ENCODE assay signal across 26 mouse cellular contexts in the genomic region with DNA sequence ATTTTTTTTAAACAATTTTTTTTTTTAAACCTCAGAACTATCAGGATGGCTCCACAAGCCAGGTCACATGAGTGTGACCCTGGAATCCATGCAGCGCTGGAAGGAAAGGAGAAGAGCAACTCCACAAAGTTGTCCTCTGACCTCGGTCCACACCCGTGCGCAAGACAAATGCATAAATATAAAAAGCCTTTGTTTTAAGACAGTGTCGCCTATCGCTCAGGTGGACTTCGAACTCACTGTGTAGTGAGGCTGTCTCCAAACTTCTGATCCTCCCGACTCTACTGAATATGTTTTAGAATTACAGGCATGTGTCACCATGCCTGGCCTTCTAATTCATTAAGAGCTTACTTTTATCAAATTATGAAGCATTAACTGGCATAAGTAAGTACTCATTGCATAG. TPM values are rescaled to one million over a fixed set of nuclear protein-coding genes. Genes with fewer than 3 reads are reported as not detected.
DNase-seq lines count a peak whose midpoint lies in the region; ATAC-seq and TF ChIP-seq lines count a peak whose summit lies in the region.
"Had no signal": no experiment of that assay in that cellular context is flagged by ENCODE, and none has a peak within 500 bp of the region (broad histone marks: within the 10 kb centered on the region; RNA-seq: fewer than 3 reads in every experiment).

No protein-coding gene starts in this region.

- DNase-seq in adrenal gland, adult 2 months: no peak
- DNase-seq in urinary bladder, adult 18-20 months (ENCODE audit: low spot score in 2 of 2): no peak
- DNase-seq in urinary bladder, postnatal 4 days (ENCODE audit: low spot score in 2 of 2): no peak
- no peak for DNase-seq in adrenal gland, postnatal 14 days
- DNase-seq: adrenal gland, adult 8-10 months; adrenal gland, postnatal 10 days; adrenal gland, postnatal 25 days; adrenal gland, postnatal 36 days; B cell, adult 2 months; cerebellum, adult 11 months; cerebellum, adult 11-12 months; cerebellum, adult 18-20 months; cerebellum, adult 2 months had no signal

- peak; percentile 83 for ATAC-seq in intestine, embryonic 15.5 days
- ATAC-seq in intestine, embryonic 16.5 days: peak; percentile 85
- ATAC-seq in intestine, postnatal 0 days: peak; percentile 82
- ATAC-seq: activated CD4-positive, CD25-positive, alpha-beta regulatory T cell, adult 4 months; CD4-positive, CD25-positive, alpha-beta regulatory T cell, adult 4 months; Patski had no signal

- H3K9ac ChIP-seq in intestine, embryonic 15.5 days: no peak overlapping the region
- H3K9ac ChIP-seq in intestine, embryonic 16.5 days (ENCODE audit: low read depth, low read length): no peak overlapping the region
- no peak overlapping the region for H3K9ac ChIP-seq in intestine, postnatal 0 days (ENCODE audit: low read depth, low read length)

- 64% methylated on average over 8 of the region's 8 CpGs for WGBS in intestine, embryonic 15.5 days
- 68% methylated on average over 8 of the region's 8 CpGs for WGBS in intestine, embryonic 16.5 days
- 43% methylated on average over 8 of the region's 8 CpGs for WGBS in intestine, postnatal 0 days
- 25% methylated on average over 8 of the region's 8 CpGs for WGBS in small intestine, adult 2 months

- H3K27ac ChIP-seq in intestine, embryonic 15.5 days: no peak overlapping the region
- no peak overlapping the region for H3K27ac ChIP-seq in intestine, embryonic 16.5 days (ENCODE audit: low read length)
- peak overlapping the region; percentile 17; the same call in 1 of the 2 replicates for H3K27ac ChIP-seq in intestine, postnatal 0 days (ENCODE audit: low read depth, low read length)
- peak overlapping the region; percentile 52 for H3K27ac ChIP-seq in small intestine, adult 2 months (ENCODE audit: insufficient read depth, low read depth, low read length)

- no peak for TF ChIP-seq CTCF in intestine, postnatal 0 days (IDR thresholded peaks at IDR 0.05; ENCODE audit: low read depth)
- no peak for TF ChIP-seq CTCF in small intestine, adult 2 months (IDR thresholded peaks at IDR 0.05; ENCODE audit: extremely low read depth, insufficient read length, insufficient replicate concordance, low read depth, low read length)

- no peak for TF ChIP-seq POLR2A in small intestine, adult 2 months (IDR thresholded peaks at IDR 0.05; ENCODE audit: low read depth, low read length)

- no peaks in the 10 kb centered on the region for H3K9me3 ChIP-seq in intestine, embryonic 15.5 days
- H3K9me3 ChIP-seq in intestine, embryonic 16.5 days (ENCODE audit: control insufficient read depth, low read length): no peaks in the 10 kb centered on the region
- no peaks in the 10 kb centered on the region for H3K9me3 ChIP-seq in intestine, postnatal 0 days (ENCODE audit: control insufficient read depth)
- H3K9me3 ChIP-seq: G1E had no signal

- 0 out of 2 replicates have a peak, but pooled peaks cover 3% of the 10 kb centered on the region for H3K36me3 ChIP-seq in intestine, embryonic 15.5 days
- no peaks in the 10 kb centered on the region for H3K36me3 ChIP-seq in intestine, embryonic 16.5 days (ENCODE audit: control insufficient read depth, insufficient read depth, low read length)
- H3K36me3 ChIP-seq in intestine, postnatal 0 days (ENCODE audit: control insufficient read depth, insufficient read depth): peaks cover 11% of the 10 kb centered on the region; the same call in 1 of the 2 replicates
- H3K36me3 ChIP-seq in small intestine, adult 2 months (ENCODE audit: control insufficient read depth, insufficient read depth, low read length): peaks cover 18% of the 10 kb centered on the region

- 0 out of 2 replicates have a peak, but pooled peaks cover 3% of the 10 kb centered on the region for H3K4me1 ChIP-seq in intestine, embryonic 15.5 days (replicated peaks)
- no peaks in the 10 kb centered on the region for H3K4me1 ChIP-seq in intestine, embryonic 16.5 days (ENCODE audit: control insufficient read depth, insufficient read depth, low read length)
- no peaks in the 10 kb centered on the region for H3K4me1 ChIP-seq in intestine, postnatal 0 days (replicated peaks; ENCODE audit: control insufficient read depth, insufficient read depth, low read length)
- H3K4me1 ChIP-seq in small intestine, adult 2 months (ENCODE audit: control insufficient read depth, insufficient read depth, insufficient read length, low read length): peaks cover 13% of the 10 kb centered on the region

- H3K4me2 ChIP-seq in intestine, embryonic 15.5 days (replicated peaks): no peak overlapping the region
- no peak overlapping the region for H3K4me2 ChIP-seq in intestine, embryonic 16.5 days (ENCODE audit: low read depth, low read length)
- H3K4me2 ChIP-seq in intestine, postnatal 0 days (replicated peaks; ENCODE audit: low read depth): no peak overlapping the region

- no peaks in the 10 kb centered on the region for H3K27me3 ChIP-seq in intestine, embryonic 15.5 days (replicated peaks)
- no peaks in the 10 kb centered on the region for H3K27me3 ChIP-seq in intestine, embryonic 16.5 days (replicated peaks; ENCODE audit: control insufficient read depth, insufficient read depth, low read length)
- no peaks in the 10 kb centered on the region for H3K27me3 ChIP-seq in intestine, postnatal 0 days (replicated peaks; ENCODE audit: control insufficient read depth, insufficient read depth, low read length)
- no peaks in the 10 kb centered on the region for H3K27me3 ChIP-seq in small intestine, adult 2 months (ENCODE audit: control insufficient read depth, insufficient read depth, low read length)
- H3K27me3 ChIP-seq: CH12.LX, Patski had no signal

- no peak overlapping the region for H3K4me3 ChIP-seq in intestine, embryonic 15.5 days (replicated peaks)
- no peak overlapping the region for H3K4me3 ChIP-seq in intestine, embryonic 16.5 days (ENCODE audit: low read length)
- H3K4me3 ChIP-seq in intestine, postnatal 0 days (ENCODE audit: low read depth, low read length): no peak overlapping the region
- no peak overlapping the region for H3K4me3 ChIP-seq in small intestine, adult 2 months (ENCODE audit: low read depth, low read length)

RNA-seq across cellular contexts. Expression of a gene that starts 14.4 kb away (rescaled TPM):
- 69.3 and 76.8 TPM in 2 replicates for polyA plus RNA-seq in intestine, embryonic 15.5 days (2015; fragmentation: Nextera tagmentation; extraction: Ambion mirVana)
- 84.5 and 88.5 TPM in 2 replicates for polyA plus RNA-seq in intestine, embryonic 16.5 days (2015; fragmentation: Nextera tagmentation; extraction: Ambion mirVana)
- polyA plus RNA-seq in intestine, postnatal 0 days (2015; fragmentation: Nextera tagmentation; extraction: Ambion mirVana): 127 and 147 TPM in 2 replicates
- 34.2 and 59.3 TPM in 2 replicates for polyA plus RNA-seq in small intestine, adult 2 months (2012; rRNA removed)
- 10 to 100 TPM; 48.3 to 64.3 TPM for total RNA-seq in adrenal gland, adult 2 months (2021)
- 19.7 and 30.3 TPM in 2 replicates for polyA plus RNA-seq in adrenal gland, adult 2 months (2012; rRNA removed)
- 51.8 and 68.3 TPM in 2 replicates for total RNA-seq in adrenal gland, postnatal 14 days (2021)

RNA-seq across cellular contexts. Expression of a gene that starts 21.6 kb away (rescaled TPM):
- 1.5 and 1.9 TPM in 2 replicates for polyA plus RNA-seq in intestine, embryonic 15.5 days (2015; fragmentation: Nextera tagmentation; extraction: Ambion mirVana)
- 3.3 and 5.2 TPM in 2 replicates for polyA plus RNA-seq in intestine, embryonic 16.5 days (2015; fragmentation: Nextera tagmentation; extraction: Ambion mirVana)
- polyA plus RNA-seq in intestine, postnatal 0 days (2015; fragmentation: Nextera tagmentation; extraction: Ambion mirVana): 59.7 and 67.4 TPM in 2 replicates
- 18.6 and 73.4 TPM in 2 replicates for polyA plus RNA-seq in small intestine, adult 2 months (2012; rRNA removed)
- under 1 TPM in 1 of 2 experiments, not detected in 1; 0.61 TPM for total RNA-seq in adrenal gland, adult 2 months (2021)
- polyA plus RNA-seq in adrenal gland, adult 2 months (2012; rRNA removed): 0.45 TPM in 1 of 2 replicates, not detected in the other
- total RNA-seq in adrenal gland, postnatal 14 days (2021): 0.49 and 12.0 TPM in 2 replicates
- total RNA-seq: adrenal gland, adult 8-10 months; adrenal gland, postnatal 25 days; adrenal gland, postnatal 36 days; ES-E14; G1E; MEL had no signal
- polyA plus RNA-seq: activated CD4-positive, CD25-positive, alpha-beta regulatory T cell, adult 4 months; brain, embryonic 14.5 days; C2C12; CD4-positive, CD25-positive, alpha-beta regulatory T cell, adult 4 months; G1E; Patski had no signal

RNA-seq across cellular contexts. Expression of a gene that starts 39.1 kb away (rescaled TPM):
- 28.6 and 32.6 TPM in 2 replicates for polyA plus RNA-seq in intestine, embryonic 15.5 days (2015; fragmentation: Nextera tagmentation; extraction: Ambion mirVana)
- 24.8 and 26.4 TPM in 2 replicates for polyA plus RNA-seq in intestine, embryonic 16.5 days (2015; fragmentation: Nextera tagmentation; extraction: Ambion mirVana)
- polyA plus RNA-seq in intestine, postnatal 0 days (2015; fragmentation: Nextera tagmentation; extraction: Ambion mirVana): 7.0 and 7.4 TPM in 2 replicates
- polyA plus RNA-seq in small intestine, adult 2 months (2012; rRNA removed): 4.8 and 5.6 TPM in 2 replicates
- 10 to 100 TPM; 10.7 to 11.3 TPM for total RNA-seq in adrenal gland, adult 2 months (2021)
- polyA plus RNA-seq in adrenal gland, adult 2 months (2012; rRNA removed): 15.9 and 17.0 TPM in 2 replicates
- 15.1 and 15.9 TPM in 2 replicates for total RNA-seq in adrenal gland, postnatal 14 days (2021)

Comparison
In these comparisons a context has a peak if more than half of its experiments do, and no peak if none do; other contexts are left out.
1. H3K27ac ChIP-seq: peak in intestine, postnatal 0 days (single experiment) and small intestine, adult 2 months (single experiment); none in intestine, embryonic 15.5 days (single experiment) and intestine, embryonic 16.5 days (single experiment).
2. Peak in every context shown above with its lines, with median percentiles within 50 percentile points of each other: ATAC-seq.